10 mouse cellular contexts compared by ENCODE assay signal in genomic region chr11:77787707-77788106, GRCm38 (mm10). TPM values are rescaled to one million over a fixed set of nuclear protein-coding genes. Genes with fewer than 3 reads are reported as not detected.
DNase-seq lines count a peak whose midpoint lies in the region; ATAC-seq lines count a peak whose summit lies in the region.
"Had no signal": no experiment of that assay in that cellular context is flagged by ENCODE, and none has a peak within 500 bp of the region (broad histone marks: within the 10 kb centered on the region; RNA-seq: fewer than 3 reads in every experiment).

Gm10277 (minus strand) TSS chr11:77787747.

- DNase-seq in adrenal gland, postnatal 14 days: peak; percentile 38
- no peak for DNase-seq in adrenal gland, adult 18-20 months (ENCODE audit: low spot score in 2 of 2)
- no peak for DNase-seq in kidney, adult 9 months
- no peak for DNase-seq in embryonic facial prominence, embryonic 10.5 days (ENCODE audit: low spot score)
- no peak for DNase-seq in thymus, postnatal 4 days
- DNase-seq in spleen, adult 18-20 months: no peak
- DNase-seq: cerebellum, adult 11 months had no signal

- H3K27me3 ChIP-seq in kidney, embryonic 15.5 days: no peaks in the 10 kb centered on the region
- H3K27me3 ChIP-seq in embryonic facial prominence, embryonic 10.5 days (replicated peaks; ENCODE audit: low read depth, poor library complexity, severe bottlenecking): no peaks in the 10 kb centered on the region
- no peaks in the 10 kb centered on the region for H3K27me3 ChIP-seq in liver, embryonic 15.5 days

- H3K4me1 ChIP-seq in kidney, embryonic 15.5 days: peaks cover 71% of the 10 kb centered on the region
- peaks cover 66% of the 10 kb centered on the region for H3K4me1 ChIP-seq in embryonic facial prominence, embryonic 10.5 days
- H3K4me1 ChIP-seq in liver, embryonic 15.5 days (replicated peaks): peaks cover 94% of the 10 kb centered on the region

- no peak within 1 kb of the TSS for H3K4me2 ChIP-seq in kidney, embryonic 15.5 days
- H3K4me2 ChIP-seq in liver, embryonic 15.5 days: 0 out of 2 replicates have a peak within 1 kb of the TSS, but pooled peaks have one; percentile 0

- no peak within 1 kb of the TSS for H3K9ac ChIP-seq in kidney, embryonic 15.5 days
- peak within 1 kb of the TSS; percentile 50 for H3K9ac ChIP-seq in liver, embryonic 15.5 days

- H3K9me3 ChIP-seq in kidney, embryonic 15.5 days (replicated peaks): no peaks in the 10 kb centered on the region
- H3K9me3 ChIP-seq in embryonic facial prominence, embryonic 10.5 days: no peaks in the 10 kb centered on the region
- H3K9me3 ChIP-seq in liver, embryonic 15.5 days (replicated peaks): no peaks in the 10 kb centered on the region

- ATAC-seq in kidney, embryonic 15.5 days (replicated peaks; ENCODE audit: low FRiP score): no peak
- no peak for ATAC-seq in liver, embryonic 15.5 days (ENCODE audit: insufficient read depth)

- H3K4me3 ChIP-seq in kidney, embryonic 15.5 days (replicated peaks): no peak within 1 kb of the TSS
- no peak within 1 kb of the TSS for H3K4me3 ChIP-seq in embryonic facial prominence, embryonic 10.5 days
- H3K4me3 ChIP-seq in liver, embryonic 15.5 days (replicated peaks): no peak within 1 kb of the TSS

- H3K36me3 ChIP-seq in kidney, embryonic 15.5 days: no peaks in the 10 kb centered on the region
- 0 out of 2 replicates have a peak, but pooled peaks cover 3% of the 10 kb centered on the region for H3K36me3 ChIP-seq in embryonic facial prominence, embryonic 10.5 days (replicated peaks)
- no peaks in the 10 kb centered on the region for H3K36me3 ChIP-seq in liver, embryonic 15.5 days (replicated peaks)

- 81% methylated on average over 5 of the region's 5 CpGs for WGBS in kidney, embryonic 15.5 days
- WGBS in embryonic facial prominence, embryonic 10.5 days: 88% methylated on average over 5 of the region's 5 CpGs
- WGBS in liver, embryonic 15.5 days (ENCODE audit: insufficient replicate concordance): 29% methylated on average over 5 of the region's 5 CpGs

- peak within 1 kb of the TSS; percentile 94 for H3K27ac ChIP-seq in kidney, embryonic 15.5 days
- peak within 1 kb of the TSS; percentile 12; the same call in 1 of the 2 replicates for H3K27ac ChIP-seq in embryonic facial prominence, embryonic 10.5 days (replicated peaks)
- H3K27ac ChIP-seq in liver, embryonic 15.5 days (replicated peaks): peak within 1 kb of the TSS; percentile 91

RNA-seq across cellular contexts. Expression of gene Gm10277, which starts in this region (rescaled TPM):
- not detected in 2 replicates for total RNA-seq in adrenal gland, postnatal 14 days (2021)
- total RNA-seq in adrenal gland, adult 18-20 months (2021): not detected
- polyA plus RNA-seq in kidney, embryonic 15.5 days (2015; fragmentation: Nextera tagmentation; extraction: Ambion mirVana): 1.5 and 2.3 TPM in 2 replicates
- 1.3 and 1.6 TPM in 2 replicates for polyA plus RNA-seq in embryonic facial prominence, embryonic 10.5 days (2016; fragmentation: Nextera tagmentation; extraction: Ambion mirVana)
- polyA plus RNA-seq in liver, embryonic 15.5 days (2015; fragmentation: Nextera tagmentation; extraction: Ambion mirVana): 0.39 and 0.85 TPM in 2 replicates
- total RNA-seq: layer of hippocampus, postnatal 25 days had no signal

Comparison
In these comparisons a context has a peak if more than half of its experiments do, and no peak if none do; other contexts are left out.
1. Peak in DNase-seq in adrenal gland, postnatal 14 days; RNA of the gene not detected or under 1 TPM.
2. H3K27ac ChIP-seq: peak in every context shown above with its lines; median percentile 94 in kidney, embryonic 15.5 days; 91 in liver, embryonic 15.5 days; 12 in embryonic facial prominence, embryonic 10.5 days.